ENCODE assay signal across 9 mouse cellular contexts in genomic region chr12:76372046-76372445, GRCm38 (mm10). TPM values are rescaled to one million over a fixed set of nuclear protein-coding genes. Genes with fewer than 3 reads are reported as not detected.
DNase-seq lines count a peak whose midpoint lies in the region; ATAC-seq and TF ChIP-seq lines count a peak whose summit lies in the region.
"Had no signal": no experiment of that assay in that cellular context is flagged by ENCODE, and none has a peak within 500 bp of the region (broad histone marks: within the 10 kb centered on the region; RNA-seq: fewer than 3 reads in every experiment).

No protein-coding gene starts in this region.

- no peak for TF ChIP-seq CTCF in ES-Bruce4 (IDR thresholded peaks at IDR 0.05; ENCODE audit: low read depth, low read length)

- TF ChIP-seq POLR2A in ES-Bruce4 (IDR thresholded peaks at IDR 0.05; ENCODE audit: insufficient read depth, low read length): no peak

- intact Hi-C loops in heart, postnatal 25 days (cut with DNase I): no loop called here

- peak overlapping the region; percentile 93 for H3K4me2 ChIP-seq in heart, embryonic 12.5 days
- peak overlapping the region; percentile 81 for H3K4me2 ChIP-seq in hindbrain, embryonic 12.5 days (replicated peaks)

- H3K4me3 ChIP-seq in heart, embryonic 12.5 days: peak overlapping the region; percentile 91
- H3K4me3 ChIP-seq in ES-Bruce4 (ENCODE audit: low read depth, low read length): no peak overlapping the region
- peak overlapping the region; percentile 90 for H3K4me3 ChIP-seq in hindbrain, embryonic 12.5 days
- H3K4me3 ChIP-seq in midbrain, embryonic 10.5 days: peak overlapping the region; percentile 94

- no peak for TF ChIP-seq EP300 in ES-Bruce4 (IDR thresholded peaks at IDR 0.05; ENCODE audit: insufficient read depth, low read depth, low read length)

- H3K4me1 ChIP-seq in heart, embryonic 12.5 days (replicated peaks): peaks cover 62% of the 10 kb centered on the region
- no peaks in the 10 kb centered on the region for H3K4me1 ChIP-seq in ES-Bruce4 (ENCODE audit: control insufficient read depth, insufficient read depth, low read length)
- peaks cover 37% of the 10 kb centered on the region for H3K4me1 ChIP-seq in hindbrain, embryonic 12.5 days
- peaks cover 48% of the 10 kb centered on the region for H3K4me1 ChIP-seq in midbrain, embryonic 10.5 days

- 34% methylated on average over 7 of the region's 7 CpGs for WGBS in heart, embryonic 12.5 days
- 40% methylated on average over 7 of the region's 7 CpGs for WGBS in hindbrain, embryonic 12.5 days
- 49% methylated on average over 7 of the region's 7 CpGs for WGBS in midbrain, embryonic 10.5 days

- DNase-seq in heart, postnatal 25 days (ENCODE audit: low spot score): no peak
- DNase-seq in midbrain, embryonic 10.5 days (ENCODE audit: low spot score): no peak
- DNase-seq in layer of hippocampus, adult 8-10 months (ENCODE audit: low spot score in 2 of 2): no peak
- no peak for DNase-seq in adipocyte (ENCODE audit: low spot score)
- DNase-seq: lung, postnatal 14 days had no signal

- H3K9ac ChIP-seq in heart, embryonic 12.5 days: peak overlapping the region; percentile 97
- H3K9ac ChIP-seq in ES-Bruce4 (ENCODE audit: low read depth, poor library complexity, severe bottlenecking): peak overlapping the region; percentile 92
- H3K9ac ChIP-seq in hindbrain, embryonic 12.5 days: peak overlapping the region; percentile 94

- no peaks in the 10 kb centered on the region for H3K27me3 ChIP-seq in heart, embryonic 12.5 days (replicated peaks)
- no peaks in the 10 kb centered on the region for H3K27me3 ChIP-seq in ES-Bruce4 (ENCODE audit: control insufficient read depth, insufficient read depth, low read length, poor library complexity, severe bottlenecking)
- H3K27me3 ChIP-seq in hindbrain, embryonic 12.5 days: no peaks in the 10 kb centered on the region
- H3K27me3 ChIP-seq in midbrain, embryonic 10.5 days (ENCODE audit: low read depth, poor library complexity, severe bottlenecking): no peaks in the 10 kb centered on the region

- H3K27ac ChIP-seq in heart, embryonic 12.5 days (ENCODE audit: poor library complexity, severe bottlenecking): peak overlapping the region; percentile 99; the same call in 1 of the 2 replicates
- H3K27ac ChIP-seq in ES-Bruce4 (ENCODE audit: insufficient read depth, low read length): no peak overlapping the region
- no peak overlapping the region for H3K27ac ChIP-seq in hindbrain, embryonic 12.5 days
- H3K27ac ChIP-seq in midbrain, embryonic 10.5 days (replicated peaks): no peak overlapping the region

- no peak for ATAC-seq in heart, embryonic 12.5 days (ENCODE audit: insufficient number of reproducible peaks, low FRiP score)
- no peak for ATAC-seq in hindbrain, embryonic 12.5 days (ENCODE audit: low FRiP score)
- no peak for ATAC-seq in megakaryocyte-erythroid progenitor cell, adult 5-6 weeks (replicated peaks; ENCODE audit: low FRiP score, low TSS enrichment, poor library complexity, severe bottlenecking)

- H3K9me3 ChIP-seq in heart, embryonic 12.5 days (replicated peaks): no peaks in the 10 kb centered on the region
- no peaks in the 10 kb centered on the region for H3K9me3 ChIP-seq in ES-Bruce4 (replicated peaks; ENCODE audit: control insufficient read depth, insufficient read depth, low read length, poor library complexity, severe bottlenecking)
- no peaks in the 10 kb centered on the region for H3K9me3 ChIP-seq in hindbrain, embryonic 12.5 days (replicated peaks)
- H3K9me3 ChIP-seq in midbrain, embryonic 10.5 days (replicated peaks): no peaks in the 10 kb centered on the region

- no peaks in the 10 kb centered on the region for H3K36me3 ChIP-seq in heart, embryonic 12.5 days
- H3K36me3 ChIP-seq in ES-Bruce4 (ENCODE audit: control insufficient read depth, insufficient read depth, low read length, poor library complexity, severe bottlenecking): no peaks in the 10 kb centered on the region
- no peaks in the 10 kb centered on the region for H3K36me3 ChIP-seq in hindbrain, embryonic 12.5 days
- no peaks in the 10 kb centered on the region for H3K36me3 ChIP-seq in midbrain, embryonic 10.5 days

RNA-seq across cellular contexts. Expression of gene Zbtb1, which starts 2.0 kb away (rescaled TPM):
- polyA plus RNA-seq in heart, embryonic 12.5 days (2016; fragmentation: Nextera tagmentation; extraction: Ambion mirVana): 9.9 and 10.4 TPM in 2 replicates
- total RNA-seq in heart, postnatal 25 days (2021): 1 to 10 TPM; 3.5 to 4.2 TPM
- polyA plus RNA-seq in ES-Bruce4 (2011; ENCODE audit: insufficient read depth, insufficient read length, low read depth, missing spikeins): 5.8 and 6.1 TPM in 2 replicates
- 8.3 and 8.6 TPM in 2 replicates for polyA plus RNA-seq in hindbrain, embryonic 12.5 days (2016; fragmentation: Nextera tagmentation; extraction: Ambion mirVana)
- polyA plus RNA-seq in midbrain, embryonic 10.5 days (2016; fragmentation: Nextera tagmentation; extraction: Ambion mirVana): 7.2 and 7.9 TPM in 2 replicates
- 21.1 and 28.4 TPM in 2 replicates for total RNA-seq in megakaryocyte-erythroid progenitor cell, adult 5-6 weeks (2014; fragmentation: Nextera tagmentation)
- total RNA-seq in megakaryocyte-erythroid progenitor cell, adult 5-6 weeks (2017): 25.0 and 35.6 TPM in 2 replicates
- 1 to 10 TPM; 7.2 to 8.1 (median 7.5) TPM for total RNA-seq in layer of hippocampus, adult 8-10 months (2022)

RNA-seq across cellular contexts. Expression of gene Zbtb25, which starts 2.6 kb away (rescaled TPM):
- polyA plus RNA-seq in heart, embryonic 12.5 days (2016; fragmentation: Nextera tagmentation; extraction: Ambion mirVana): 13.0 and 15.4 TPM in 2 replicates
- total RNA-seq in heart, postnatal 25 days (2021): 1 to 10 TPM; 6.7 to 7.8 TPM
- 23.1 and 30.8 TPM in 2 replicates for polyA plus RNA-seq in ES-Bruce4 (2011; ENCODE audit: insufficient read depth, insufficient read length, low read depth, missing spikeins)
- 20.1 and 20.6 TPM in 2 replicates for polyA plus RNA-seq in hindbrain, embryonic 12.5 days (2016; fragmentation: Nextera tagmentation; extraction: Ambion mirVana)
- 18.2 and 19.0 TPM in 2 replicates for polyA plus RNA-seq in midbrain, embryonic 10.5 days (2016; fragmentation: Nextera tagmentation; extraction: Ambion mirVana)
- 22.0 and 22.1 TPM in 2 replicates for total RNA-seq in megakaryocyte-erythroid progenitor cell, adult 5-6 weeks (2014; fragmentation: Nextera tagmentation)
- total RNA-seq in megakaryocyte-erythroid progenitor cell, adult 5-6 weeks (2017): 15.6 and 20.6 TPM in 2 replicates
- total RNA-seq in layer of hippocampus, adult 8-10 months (2022): 10 to 100 TPM; 19.4 to 22.5 (median 19.9) TPM

RNA-seq across cellular contexts. Expression of gene Hspa2, which starts 31.9 kb away (rescaled TPM):
- polyA plus RNA-seq in heart, embryonic 12.5 days (2016; fragmentation: Nextera tagmentation; extraction: Ambion mirVana): 23.2 and 23.9 TPM in 2 replicates
- total RNA-seq in heart, postnatal 25 days (2021): 1 to 10 TPM; 6.0 to 7.0 TPM
- 8.2 and 8.7 TPM in 2 replicates for polyA plus RNA-seq in ES-Bruce4 (2011; ENCODE audit: insufficient read depth, insufficient read length, low read depth, missing spikeins)
- 9.8 and 10.4 TPM in 2 replicates for polyA plus RNA-seq in hindbrain, embryonic 12.5 days (2016; fragmentation: Nextera tagmentation; extraction: Ambion mirVana)
- 4.9 and 5.9 TPM in 2 replicates for polyA plus RNA-seq in midbrain, embryonic 10.5 days (2016; fragmentation: Nextera tagmentation; extraction: Ambion mirVana)
- total RNA-seq in megakaryocyte-erythroid progenitor cell, adult 5-6 weeks (2014; fragmentation: Nextera tagmentation): 2.3 and 2.8 TPM in 2 replicates
- 11.6 and 14.6 TPM in 2 replicates for total RNA-seq in megakaryocyte-erythroid progenitor cell, adult 5-6 weeks (2017)
- 100 to 1,000 TPM in 3 of 4 experiments, 10 to 100 TPM in 1; 93.5 to 105 (median 103) TPM for total RNA-seq in layer of hippocampus, adult 8-10 months (2022)

RNA-seq across cellular contexts. Expression of gene Ppp1r36, which starts 45.3 kb away (rescaled TPM):
- 2.8 and 3.8 TPM in 2 replicates for polyA plus RNA-seq in heart, embryonic 12.5 days (2016; fragmentation: Nextera tagmentation; extraction: Ambion mirVana)
- not detected for total RNA-seq in heart, postnatal 25 days (2021)
- polyA plus RNA-seq in ES-Bruce4 (2011; ENCODE audit: insufficient read depth, insufficient read length, low read depth, missing spikeins): 1.1 and 2.1 TPM in 2 replicates
- polyA plus RNA-seq in hindbrain, embryonic 12.5 days (2016; fragmentation: Nextera tagmentation; extraction: Ambion mirVana): 2.7 and 3.1 TPM in 2 replicates
- 0.33 and 0.71 TPM in 2 replicates for polyA plus RNA-seq in midbrain, embryonic 10.5 days (2016; fragmentation: Nextera tagmentation; extraction: Ambion mirVana)
- total RNA-seq in megakaryocyte-erythroid progenitor cell, adult 5-6 weeks (2014; fragmentation: Nextera tagmentation): not detected in 2 replicates
- not detected in 2 replicates for total RNA-seq in megakaryocyte-erythroid progenitor cell, adult 5-6 weeks (2017)
- 1 to 10 TPM; 1.9 to 3.2 (median 2.4) TPM for total RNA-seq in layer of hippocampus, adult 8-10 months (2022)

RNA-seq across cellular contexts. Expression of gene Akap5, which starts 47.4 kb away (rescaled TPM):
- polyA plus RNA-seq in heart, embryonic 12.5 days (2016; fragmentation: Nextera tagmentation; extraction: Ambion mirVana): 8.5 and 9.1 TPM in 2 replicates
- total RNA-seq in heart, postnatal 25 days (2021): 1 to 10 TPM; 2.1 to 2.7 TPM
- polyA plus RNA-seq in ES-Bruce4 (2011; ENCODE audit: insufficient read depth, insufficient read length, low read depth, missing spikeins): 9.3 and 11.1 TPM in 2 replicates
- 5.7 and 6.8 TPM in 2 replicates for polyA plus RNA-seq in hindbrain, embryonic 12.5 days (2016; fragmentation: Nextera tagmentation; extraction: Ambion mirVana)
- polyA plus RNA-seq in midbrain, embryonic 10.5 days (2016; fragmentation: Nextera tagmentation; extraction: Ambion mirVana): 2.5 and 4.7 TPM in 2 replicates
- 1.2 and 2.6 TPM in 2 replicates for total RNA-seq in megakaryocyte-erythroid progenitor cell, adult 5-6 weeks (2014; fragmentation: Nextera tagmentation)
- total RNA-seq in megakaryocyte-erythroid progenitor cell, adult 5-6 weeks (2017): 2.1 and 4.8 TPM in 2 replicates
- total RNA-seq in layer of hippocampus, adult 8-10 months (2022): 10 to 100 TPM; 51.1 to 58.4 (median 57.0) TPM
